Mouse (Mus musculus) gastrocnemius, postnatal 4 days (tissue): Measurements from ENCODE around the gene Klra10. TPM values are rescaled to one million over a fixed set of nuclear protein-coding genes. Genes with fewer than 3 reads are reported as not detected.
"Not testable (repeated sequence)": the region's sequence is repeated elsewhere in the genome, so short reads cannot be mapped to it uniquely, and the experiment has no call there.

ENCODE experiments used
- DNase-seq, 2 experiments: peaks; one replicate each; pipeline ENCODE4 v3.0.0; 2021 to 2022; ENCODE audit warnings: low spot score in 2 of 2, mixed read lengths in 2 of 2
- long read RNA-seq, 2 experiments: library from polyadenylated mRNA; stranded (forward); transcript quantifications; one replicate each; pipeline ENCODE4 v2.0.0; 2021
- total RNA-seq, 2 experiments: library from RNA; stranded (reverse); gene quantifications; 2 replicates each; pipeline ENCODE4 v1.2.3; 2021

Gene Klra10
- not detected for total RNA-seq
- long read RNA-seq, experiment 1: 0 reads
- long read RNA-seq, experiment 2: 0 reads

DNA sequence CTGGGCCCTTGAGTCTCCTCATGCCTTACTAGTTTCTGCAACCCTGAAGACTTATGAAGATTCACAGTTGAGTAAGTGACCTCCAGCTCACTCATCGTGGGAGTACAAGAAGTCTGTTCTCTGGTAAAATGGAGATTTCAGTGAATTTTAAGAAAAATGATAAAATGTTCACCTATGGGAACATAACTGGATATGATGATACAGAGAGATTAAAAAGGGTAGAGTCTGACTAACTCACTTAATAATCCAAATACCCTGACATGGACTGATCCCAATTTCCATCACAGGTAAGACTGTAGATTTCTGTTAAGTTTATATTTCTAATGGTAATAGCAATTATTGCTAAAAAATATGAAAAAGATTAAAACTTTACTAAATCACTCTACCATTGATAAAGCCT lies at the start of gene Klra10:
Klra10 (minus strand) TSS at position 101 of the 400 bp plus-strand sequence.
- not testable (repeated sequence) for DNase-seq

DNA sequence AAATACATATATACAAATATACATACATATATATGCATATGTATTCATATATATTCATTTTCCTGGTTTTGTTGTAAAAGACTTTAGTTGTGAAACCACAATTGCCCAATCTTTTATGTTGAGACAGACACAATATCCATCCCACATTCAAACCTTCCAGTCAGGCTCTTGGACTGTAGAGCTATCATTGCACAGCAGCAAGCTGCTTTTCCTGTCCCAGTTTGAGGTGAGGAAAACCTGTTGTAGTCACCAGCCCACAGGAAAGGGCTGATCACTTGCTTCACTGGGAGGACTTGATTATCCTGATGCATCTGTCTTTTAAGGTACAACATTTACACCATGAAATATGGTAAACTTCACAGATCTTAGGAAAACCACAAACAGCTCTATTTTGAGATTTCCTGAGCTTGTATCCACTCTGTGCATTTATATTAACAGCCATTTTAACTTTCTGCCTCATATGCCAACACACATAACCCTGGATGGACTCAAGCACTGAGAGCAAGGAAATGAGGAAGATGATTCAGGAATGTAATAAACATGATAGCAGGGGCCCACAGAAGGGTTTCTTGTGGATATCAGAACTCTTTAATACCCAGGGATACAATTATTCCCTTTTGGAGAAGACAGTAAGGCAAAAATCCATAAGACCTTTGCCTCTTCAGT lies 6.4 kb upstream of the Klra10 start:
- DNase-seq: no peak

GRCm38 (mm10) chr6:130255326-130255725 lies 26.4 kb downstream of the Klra10 start:
- DNase-seq: no peak

DNA sequence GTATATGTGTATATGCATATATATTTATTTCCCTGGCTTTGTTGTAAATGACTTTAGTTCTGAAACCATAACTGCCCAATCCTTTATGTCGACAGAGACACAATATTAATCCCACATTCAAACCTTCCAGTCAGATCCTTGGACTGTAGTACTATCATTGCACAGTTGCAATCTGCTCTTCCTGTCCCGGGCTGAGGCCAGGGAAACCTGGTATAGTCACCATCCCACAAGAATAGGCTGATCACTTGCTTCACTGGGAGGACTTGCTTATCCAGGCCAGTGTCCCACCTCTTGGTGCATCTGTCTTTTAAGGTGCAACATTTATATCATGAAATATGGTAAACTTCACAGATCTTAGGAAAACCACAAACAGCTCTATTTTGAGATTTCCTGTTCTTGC lies 44.2 kb downstream of the Klra10 start:
- DNase-seq: no peak

GRCm38 (mm10) chr6:130236635-130237034 lies 45.1 kb downstream of the Klra10 start:
- DNase-seq: no peak

DNA sequence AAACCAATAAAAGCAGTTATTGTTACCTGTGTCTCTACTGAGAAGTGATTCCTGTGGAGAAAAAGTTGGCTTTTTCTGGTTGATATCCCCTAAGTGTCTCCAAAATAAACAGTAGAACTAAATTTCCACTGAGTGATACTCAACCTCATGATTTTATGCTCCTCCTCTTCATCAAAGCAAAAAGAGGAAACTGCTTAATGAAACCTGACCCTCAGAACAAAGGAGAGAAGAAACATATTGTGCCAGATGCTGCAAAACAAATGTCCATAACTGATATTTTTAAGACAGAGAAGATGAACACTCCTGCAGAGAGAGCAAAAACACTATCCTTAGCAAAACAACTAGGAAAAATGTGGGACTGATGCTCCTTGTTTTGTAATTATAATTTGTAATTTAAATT lies 48.5 kb downstream of the Klra10 start, which contains the start of gene Klra7:
Klra7 (minus strand) TSS at position 101 of the 400 bp plus-strand sequence.
- DNase-seq: no peak

Other genes starting within 250 kb of the Klra10 start
- not detected for gene Klra4, start 214.7 kb downstream of the Klra10 start, total RNA-seq
- not detected for gene Klra8, start 152.0 kb downstream of the Klra10 start, total RNA-seq
- not detected for gene Klra9, start 88.8 kb downstream of the Klra10 start, total RNA-seq
- gene Klra7, start 48.6 kb downstream of the Klra10 start, total RNA-seq: not detected
- gene Klra3, start 55.6 kb upstream of the Klra10 start, total RNA-seq: not detected
- gene Klra1, start 104.9 kb upstream of the Klra10 start, total RNA-seq: not detected